Mouse (Mus musculus) right cerebral cortex, postnatal 25 days (tissue): ENCODE results near the gene Denr.

Experiments used
- DNase-seq: peaks from one replicate; pipeline ENCODE4 v3.0.0; 2022

Gene Denr

DNA sequence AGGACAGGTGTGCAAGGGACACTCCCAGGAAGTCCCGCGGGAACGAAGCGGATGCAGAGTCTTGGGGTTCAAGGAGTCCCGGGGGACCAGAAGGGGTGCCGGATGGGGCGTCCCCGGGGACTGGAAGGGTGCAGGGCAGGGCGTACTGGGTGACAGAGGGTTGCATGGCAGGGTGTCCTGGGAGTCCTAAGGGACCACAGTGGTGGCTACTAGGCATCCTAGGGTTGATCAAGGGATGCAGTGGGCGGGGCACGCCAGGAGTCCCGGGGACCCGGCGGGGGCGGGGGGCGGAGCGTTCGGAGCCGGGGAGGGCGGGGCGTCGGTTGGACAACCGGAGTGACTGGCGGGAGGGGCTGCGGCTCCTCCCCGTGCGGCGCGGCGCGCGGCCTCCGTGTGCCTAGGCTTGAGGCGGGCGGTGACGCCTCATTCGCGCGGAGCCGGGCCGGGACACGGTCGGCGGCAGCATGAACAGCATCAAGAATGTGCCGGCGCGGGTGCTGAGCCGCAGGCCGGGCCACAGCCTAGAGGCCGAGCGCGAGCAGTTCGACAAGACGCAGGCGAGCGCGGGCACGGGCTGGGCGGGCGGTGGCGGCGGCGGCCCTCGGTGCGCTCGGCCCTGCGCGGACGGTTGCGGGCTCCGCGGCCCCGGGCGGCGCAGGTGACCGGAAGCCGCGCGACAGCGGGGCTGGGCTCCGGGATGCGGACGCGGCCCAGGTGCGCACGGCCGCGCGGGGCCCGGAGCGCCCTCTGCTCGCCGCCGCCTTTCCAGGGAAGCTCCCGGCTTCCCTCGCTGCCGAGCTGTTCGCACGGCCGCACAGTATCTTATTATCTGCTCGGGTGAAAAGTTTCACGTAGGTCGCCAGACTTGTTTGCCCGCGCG is 66.6 kb downstream of the Denr start, which contains the start of gene Hip1r:
Hip1r (plus strand) TSS at position 330 of the 880 bp plus-strand sequence.
- DNase-seq: peak; percentile 75

DNA sequence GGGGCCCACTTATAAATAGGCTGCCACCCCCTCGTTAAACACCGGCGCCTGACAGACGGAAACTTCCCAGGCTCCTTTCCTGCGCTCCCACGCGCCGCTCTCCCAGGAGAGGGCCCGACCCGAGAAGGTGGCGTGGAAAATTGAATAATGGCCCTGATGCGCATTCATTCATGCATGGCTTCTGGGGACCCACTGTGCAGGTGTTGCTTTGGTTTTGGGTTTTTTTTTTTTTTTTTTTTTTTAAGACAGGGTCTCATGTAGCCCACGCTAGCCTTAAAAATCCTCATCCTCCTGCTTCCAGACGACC is 67.2 kb downstream of the Denr start:
- no peak for DNase-seq

DNA sequence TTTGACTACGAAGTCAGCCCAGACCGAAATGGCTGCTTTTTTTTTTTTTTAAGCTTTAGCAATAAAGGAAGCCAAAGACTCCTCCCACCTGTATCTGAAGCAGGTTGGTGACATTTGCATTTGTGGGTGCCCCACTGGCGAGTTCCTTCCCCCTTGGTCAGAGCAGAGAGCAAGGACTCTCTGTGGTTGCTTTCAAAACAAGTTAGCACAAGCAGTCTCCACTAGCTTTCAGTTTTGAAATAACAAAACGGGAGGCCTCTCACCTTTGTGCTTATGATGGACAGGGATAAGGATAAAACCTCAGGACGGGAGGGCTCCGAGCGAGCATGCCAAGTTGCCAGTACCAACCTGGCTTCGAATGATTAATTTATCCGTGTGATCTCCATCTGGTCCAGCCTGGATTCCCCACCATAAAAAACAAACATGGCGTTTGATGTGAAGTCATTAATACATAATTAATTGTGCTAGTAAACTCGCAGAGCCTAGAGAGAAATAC is 67.7 kb downstream of the Denr start:
- no peak for DNase-seq

DNA sequence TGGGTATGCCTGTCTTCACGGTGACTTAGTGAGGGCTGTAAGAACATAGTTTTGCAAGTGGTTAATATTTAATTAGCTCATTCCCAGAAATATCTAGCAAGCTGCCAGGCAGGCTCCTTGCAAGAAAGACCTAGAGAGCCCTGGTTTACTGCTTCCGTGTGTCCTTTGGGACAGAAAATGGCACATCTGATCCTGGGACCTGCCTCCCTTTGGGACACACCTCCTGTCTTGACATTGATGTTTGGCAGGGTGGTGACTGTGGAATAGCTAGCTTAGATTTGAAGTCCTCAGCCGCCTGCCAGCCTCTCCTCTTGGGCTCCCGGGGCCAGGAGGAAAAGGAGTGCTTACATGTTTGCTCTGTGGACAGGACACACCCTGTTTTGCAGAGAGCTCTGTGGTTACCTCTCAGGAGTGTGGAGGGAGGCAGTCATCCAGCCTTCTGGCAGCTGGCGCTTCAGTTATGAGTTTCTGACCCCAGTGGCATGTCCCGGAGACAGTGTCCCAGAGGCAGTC is 68.7 kb downstream of the Denr start:
- DNase-seq: no peak

DNA sequence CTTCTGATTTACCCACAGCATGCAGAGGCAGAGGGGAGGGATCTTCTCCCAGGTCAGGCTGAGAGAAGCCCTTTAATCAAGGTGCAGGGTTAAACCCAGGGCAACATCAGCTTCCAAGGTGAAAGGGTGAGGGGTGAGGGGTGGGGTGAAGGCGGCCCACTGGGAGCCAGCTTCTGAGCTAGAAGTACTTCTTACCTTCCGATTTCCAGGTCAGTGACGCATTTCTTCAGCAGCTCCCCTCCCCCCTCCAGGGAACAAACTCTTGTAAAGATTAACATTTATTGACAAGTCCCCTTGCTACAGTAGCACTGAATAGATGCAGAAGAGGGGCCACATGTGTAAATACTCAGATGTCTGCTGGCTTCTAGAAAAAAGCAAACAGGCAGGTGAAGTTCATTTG is 70.3 kb downstream of the Denr start:
- no peak for DNase-seq

DNA sequence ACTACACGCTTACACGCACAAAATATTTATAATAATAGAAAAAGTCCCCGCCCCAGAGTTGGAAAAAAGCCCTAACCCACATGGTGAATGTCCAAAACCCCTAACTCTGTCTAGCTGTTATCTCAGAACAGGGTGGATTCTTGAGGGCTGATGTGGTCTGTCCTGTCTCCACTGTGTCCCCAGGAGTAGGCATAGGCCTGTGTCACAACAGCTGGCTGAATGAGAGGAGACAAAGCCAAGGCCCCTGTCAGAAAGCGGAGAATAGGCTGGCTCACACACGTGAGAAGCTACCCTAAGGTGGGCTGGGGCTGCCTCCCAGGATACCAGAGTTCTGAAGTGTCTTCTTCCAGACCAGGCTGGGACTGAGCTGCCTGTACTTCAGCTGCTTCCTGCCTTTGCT is 71.2 kb downstream of the Denr start:
- DNase-seq: peak; percentile 2
